Mouse (Mus musculus) spleen, adult 18-20 months (tissue): Measurements from ENCODE around the gene Foxj1.

Source experiments
- DNase-seq, 2 experiments: peaks; one replicate each; pipeline ENCODE4 v3.0.0; 2022; ENCODE audit warnings: mixed read lengths in 2 of 2

Foxj1 gene

GRCm38 (mm10) chr11:116342069-116342791 is 7.0 kb upstream of the Foxj1 start:
- DNase-seq = no peak

GRCm38 (mm10) chr11:116337531-116337930 is 2.3 kb upstream of the Foxj1 start:
- DNase-seq = no peak

- DNase-seq = no peak
These were observed 1.8 kb upstream of the Foxj1 start for GRCm38 (mm10) chr11:116337000-116337399.

GRCm38 (mm10) chr11:116336393-116336792 is 1.2 kb upstream of the Foxj1 start:
- DNase-seq = no peak

GRCm38 (mm10) chr11:116334417-116334782 is 799 bp downstream of the Foxj1 start:
- DNase-seq = no peak

- no peak for DNase-seq
These were observed 1.4 kb downstream of the Foxj1 start for GRCm38 (mm10) chr11:116333526-116334416.

GRCm38 (mm10) chr11:116332983-116333270 is 2.3 kb downstream of the Foxj1 start:
- no peak for DNase-seq

GRCm38 (mm10) chr11:116332232-116332982 is 2.8 kb downstream of the Foxj1 start:
- DNase-seq = no peak

- no peak for DNase-seq
These were observed 5.0 kb downstream of the Foxj1 start for GRCm38 (mm10) chr11:116330211-116330518.

- DNase-seq = no peak
These were observed 5.6 kb downstream of the Foxj1 start for GRCm38 (mm10) chr11:116329314-116330210.

- no peak for DNase-seq
These were observed 8.1 kb downstream of the Foxj1 start for GRCm38 (mm10) chr11:116326963-116327603.

- DNase-seq = peak; percentile 73 to 93
These were observed 16.2 kb downstream of the Foxj1 start for GRCm38 (mm10) chr11:116318719-116319659.

GRCm38 (mm10) chr11:116312359-116312758 is 22.8 kb downstream of the Foxj1 start:
- no peak for DNase-seq

- DNase-seq = no peak
These were observed 24.0 kb downstream of the Foxj1 start for GRCm38 (mm10) chr11:116311169-116311568.

- DNase-seq = no peak
These were observed 25.6 kb downstream of the Foxj1 start for GRCm38 (mm10) chr11:116309601-116310000.

GRCm38 (mm10) chr11:116307762-116308531 is 27.3 kb downstream of the Foxj1 start:
- no peak for DNase-seq

- no peak for DNase-seq
These were observed 28.0 kb downstream of the Foxj1 start, which contains the start of gene Exoc7 for GRCm38 (mm10) chr11:116307019-116307725. TSS of gene Exoc7 (minus strand) at chr11:116307233.

- DNase-seq = peak; percentile 88 to 93
These were observed 28.8 kb downstream of the Foxj1 start for GRCm38 (mm10) chr11:116306126-116306982.
